Comparison of ENCODE assay signal across 7 mouse cellular contexts in genomic region chr15:77904363-77904892, GRCm38 (mm10). TPM values are rescaled to one million over a fixed set of nuclear protein-coding genes. Genes with fewer than 3 reads are reported as not detected.
DNase-seq lines count a peak whose midpoint lies in the region; ATAC-seq and TF ChIP-seq lines count a peak whose summit lies in the region.

No protein-coding gene starts in this region.

- peaks cover 31% of the 10 kb centered on the region for H3K4me1 ChIP-seq in lung, embryonic 14.5 days (ENCODE audit: insufficient read depth)
- H3K4me1 ChIP-seq in lung, adult 2 months (ENCODE audit: control insufficient read depth, insufficient read depth, low read length): peaks cover 17% of the 10 kb centered on the region
- H3K4me1 ChIP-seq in embryonic facial prominence, embryonic 10.5 days: peaks cover 60% of the 10 kb centered on the region
- peaks cover 39% of the 10 kb centered on the region for H3K4me1 ChIP-seq in liver, embryonic 12.5 days

- no peaks in the 10 kb centered on the region for H3K9me3 ChIP-seq in lung, embryonic 14.5 days (ENCODE audit: low read depth, low read length)
- H3K9me3 ChIP-seq in embryonic facial prominence, embryonic 10.5 days: no peaks in the 10 kb centered on the region
- H3K9me3 ChIP-seq in liver, embryonic 12.5 days (replicated peaks): no peaks in the 10 kb centered on the region

- H3K4me3 ChIP-seq in lung, embryonic 14.5 days (ENCODE audit: low read depth, low read length): no peak overlapping the region
- H3K4me3 ChIP-seq in lung, adult 2 months (replicated peaks; ENCODE audit: extremely low read depth, low read depth, low read length): no peak overlapping the region
- peak overlapping the region; percentile 52; the same call in 1 of the 2 replicates for H3K4me3 ChIP-seq in embryonic facial prominence, embryonic 10.5 days
- no peak overlapping the region for H3K4me3 ChIP-seq in liver, embryonic 12.5 days

- TF ChIP-seq POLR2A in lung, adult 2 months (IDR thresholded peaks at IDR 0.05; ENCODE audit: borderline replicate concordance, extremely low read depth, low read depth, low read length): no peak

- no peaks in the 10 kb centered on the region for H3K27me3 ChIP-seq in lung, embryonic 14.5 days (ENCODE audit: insufficient read depth, low read length)
- peaks cover 9% of the 10 kb centered on the region; the same call in 1 of the 2 replicates for H3K27me3 ChIP-seq in embryonic facial prominence, embryonic 10.5 days (replicated peaks; ENCODE audit: low read depth, poor library complexity, severe bottlenecking)
- peaks cover 33% of the 10 kb centered on the region for H3K27me3 ChIP-seq in liver, embryonic 12.5 days (replicated peaks)

- no peak for TF ChIP-seq CTCF in lung, embryonic 14.5 days (IDR thresholded peaks at IDR 0.05; ENCODE audit: low read depth)
- no peak for TF ChIP-seq CTCF in lung, adult 2 months (IDR thresholded peaks at IDR 0.05; ENCODE audit: insufficient read depth, low read length)

- H3K4me2 ChIP-seq in lung, embryonic 14.5 days: peak overlapping the region; percentile 64; the same call in 1 of the 2 replicates
- peak overlapping the region; percentile 51 for H3K4me2 ChIP-seq in liver, embryonic 12.5 days

- no peak for ATAC-seq in lung, embryonic 14.5 days (ENCODE audit: insufficient read depth)
- no peak for ATAC-seq in liver, embryonic 12.5 days

- no peaks in the 10 kb centered on the region for H3K36me3 ChIP-seq in lung, embryonic 14.5 days (ENCODE audit: insufficient read depth)
- H3K36me3 ChIP-seq in embryonic facial prominence, embryonic 10.5 days (replicated peaks): no peaks in the 10 kb centered on the region
- no peaks in the 10 kb centered on the region for H3K36me3 ChIP-seq in liver, embryonic 12.5 days

- no peak for DNase-seq in lung, embryonic 14.5 days
- DNase-seq in lung, adult 2 months: no peak
- peak; percentile 37 for DNase-seq in embryonic facial prominence, embryonic 10.5 days (ENCODE audit: low spot score)
- peak; percentile 62 to 65 for DNase-seq in thymus, postnatal 36 days
- DNase-seq in layer of hippocampus, adult 9-10 months (ENCODE audit: low spot score): no peak
- DNase-seq in right cerebral cortex, postnatal 4 days: no peak

- peak overlapping the region; percentile 76 for H3K27ac ChIP-seq in lung, embryonic 14.5 days (ENCODE audit: low read depth)
- H3K27ac ChIP-seq in embryonic facial prominence, embryonic 10.5 days (replicated peaks): peak overlapping the region; percentile 86
- H3K27ac ChIP-seq in liver, embryonic 12.5 days: no peak overlapping the region

- no peak overlapping the region for H3K9ac ChIP-seq in lung, embryonic 14.5 days
- no peak overlapping the region for H3K9ac ChIP-seq in liver, embryonic 12.5 days

- WGBS in lung, embryonic 14.5 days: 25% methylated on average over 12 of the region's 12 CpGs
- WGBS in lung, adult 2 months: 45% methylated on average over 12 of the region's 12 CpGs
- WGBS in embryonic facial prominence, embryonic 10.5 days: 21% methylated on average over 12 of the region's 12 CpGs
- 24% methylated on average over 12 of the region's 12 CpGs for WGBS in liver, embryonic 12.5 days (ENCODE audit: insufficient replicate concordance)

RNA-seq across cellular contexts. Expression of gene Txn2, which starts 24.4 kb away (rescaled TPM):
- polyA plus RNA-seq in lung, embryonic 14.5 days (2014; fragmentation: Nextera tagmentation; extraction: Ambion mirVana): 209 and 227 TPM in 2 replicates
- polyA plus RNA-seq in lung, adult 2 months (2012; rRNA removed): 138 and 165 TPM in 2 replicates
- 287 and 289 TPM in 2 replicates for polyA plus RNA-seq in embryonic facial prominence, embryonic 10.5 days (2016; fragmentation: Nextera tagmentation; extraction: Ambion mirVana)
- polyA plus RNA-seq in liver, embryonic 12.5 days (2016; fragmentation: Nextera tagmentation; extraction: Ambion mirVana): 239 and 249 TPM in 2 replicates

RNA-seq across cellular contexts. Expression of gene Foxred2, which starts 52.1 kb away (rescaled TPM):
- polyA plus RNA-seq in lung, embryonic 14.5 days (2014; fragmentation: Nextera tagmentation; extraction: Ambion mirVana): 5.4 and 5.7 TPM in 2 replicates
- polyA plus RNA-seq in lung, adult 2 months (2012; rRNA removed): 1.8 and 2.4 TPM in 2 replicates
- 7.2 and 7.3 TPM in 2 replicates for polyA plus RNA-seq in embryonic facial prominence, embryonic 10.5 days (2016; fragmentation: Nextera tagmentation; extraction: Ambion mirVana)
- polyA plus RNA-seq in liver, embryonic 12.5 days (2016; fragmentation: Nextera tagmentation; extraction: Ambion mirVana): 1.3 and 1.7 TPM in 2 replicates

Comparison
In these comparisons a context has a peak if more than half of its experiments do, and no peak if none do; other contexts are left out.
1. DNase-seq: peak in embryonic facial prominence, embryonic 10.5 days (single experiment) and thymus, postnatal 36 days (2 of 2); none in lung, embryonic 14.5 days (single experiment), lung, adult 2 months (single experiment), layer of hippocampus, adult 9-10 months (single experiment) and right cerebral cortex, postnatal 4 days (single experiment).